Mouse (Mus musculus): Measurements from ENCODE around the gene Skor1. TPM values are rescaled to one million over a fixed set of nuclear protein-coding genes. Genes with fewer than 3 reads are reported as not detected.
A peak's percentile ranks its signal among the peaks of the same experiment; 100 is the strongest.

Gene Skor1
- polyA plus RNA-seq, 1 experiment from 2014 or later, result not detected

GRCm38 (mm10) chr9:63097204-63097603 is 51.6 kb downstream of the Skor1 start:
- Histone ChIP-seq H3K27ac (ENCODE audit: low read length) (no peak overlapping the region), H3K36me3 (ENCODE audit: control insufficient read depth, insufficient read depth, low read length) (no peaks in the 10 kb centered on the region), H3K4me1 (ENCODE audit: control insufficient read depth, insufficient read depth, low read length) (peaks cover 11% of the 10 kb centered on the region; the same call in 1 of the 2 replicates), H3K27me3 (ENCODE audit: control insufficient read depth, insufficient read depth, low read length) (no peaks in the 10 kb centered on the region), H3K4me2 (replicated peaks; ENCODE audit: low read depth, low read length) (no peak overlapping the region), H3K9ac (replicated peaks; ENCODE audit: low read depth, low read length) (no peak overlapping the region), H3K9me3 (ENCODE audit: control insufficient read depth, low read depth, low read length) (no peaks in the 10 kb centered on the region), H3K4me3 (ENCODE audit: low read depth, low read length) (no peak overlapping the region)
- WGBS, result 50% methylated on average over 1 of the region's 1 CpGs
- ATAC-seq (ENCODE audit: insufficient number of reproducible peaks, insufficient read depth, low FRiP score, low read depth), result no peak

- Histone ChIP-seq H3K4me3 (ENCODE audit: low read depth, low read length) (no peak overlapping the region), H3K27me3 (ENCODE audit: control insufficient read depth, insufficient read depth, low read length) (no peaks in the 10 kb centered on the region), H3K4me2 (replicated peaks; ENCODE audit: low read depth, low read length) (no peak overlapping the region), H3K4me1 (ENCODE audit: control insufficient read depth, insufficient read depth, low read length) (peaks cover 27% of the 10 kb centered on the region), H3K9ac (replicated peaks; ENCODE audit: low read depth, low read length) (no peak overlapping the region), H3K9me3 (ENCODE audit: control insufficient read depth, low read depth, low read length) (no peaks in the 10 kb centered on the region), H3K27ac (ENCODE audit: low read length) (no peak overlapping the region), H3K36me3 (ENCODE audit: control insufficient read depth, insufficient read depth, low read length) (no peaks in the 10 kb centered on the region)
- 88% methylated on average over 1 of the region's 1 CpGs for WGBS
- no peak for ATAC-seq (ENCODE audit: insufficient number of reproducible peaks, insufficient read depth, low FRiP score, low read depth)
Measured at GRCm38 (mm10) chr9:63094030-63094429, 54.7 kb downstream of the Skor1 start.

GRCm38 (mm10) chr9:63092567-63092966 is 56.2 kb downstream of the Skor1 start:
- no peaks in the 10 kb centered on the region for H3K36me3 ChIP-seq (ENCODE audit: control insufficient read depth, insufficient read depth, low read length)
- peak overlapping the region; percentile 19; the same call in 1 of the 2 replicates for H3K4me3 ChIP-seq (ENCODE audit: low read depth, low read length)
- peak overlapping the region; percentile 42 for H3K4me2 ChIP-seq (replicated peaks; ENCODE audit: low read depth, low read length)
- no peaks in the 10 kb centered on the region for H3K27me3 ChIP-seq (ENCODE audit: control insufficient read depth, insufficient read depth, low read length)
- H3K9ac ChIP-seq (replicated peaks; ENCODE audit: low read depth, low read length), result peak overlapping the region; percentile 21; the same call in 1 of the 2 replicates
- peaks cover 27% of the 10 kb centered on the region for H3K4me1 ChIP-seq (ENCODE audit: control insufficient read depth, insufficient read depth, low read length)
- peak overlapping the region; percentile 94 for H3K27ac ChIP-seq (ENCODE audit: low read length)
- no peak; the same call in 1 of the 2 replicates for ATAC-seq (ENCODE audit: insufficient number of reproducible peaks, insufficient read depth, low FRiP score, low read depth)
- 7% methylated on average over 6 of the region's 6 CpGs for WGBS
- no peaks in the 10 kb centered on the region for H3K9me3 ChIP-seq (ENCODE audit: control insufficient read depth, low read depth, low read length)

- Histone ChIP-seq H3K4me1 (ENCODE audit: control insufficient read depth, insufficient read depth, low read length) (peaks cover 27% of the 10 kb centered on the region), H3K36me3 (ENCODE audit: control insufficient read depth, insufficient read depth, low read length) (no peaks in the 10 kb centered on the region), H3K9ac (replicated peaks; ENCODE audit: low read depth, low read length) (no peak overlapping the region; the same call in 1 of the 2 replicates), H3K27me3 (ENCODE audit: control insufficient read depth, insufficient read depth, low read length) (no peaks in the 10 kb centered on the region), H3K9me3 (ENCODE audit: control insufficient read depth, low read depth, low read length) (no peaks in the 10 kb centered on the region), H3K4me3 (ENCODE audit: low read depth, low read length) (peak overlapping the region; percentile 19; the same call in 1 of the 2 replicates), H3K27ac (ENCODE audit: low read length) (peak overlapping the region; percentile 94), H3K4me2 (replicated peaks; ENCODE audit: low read depth, low read length) (peak overlapping the region; percentile 42)
- peak; percentile 85 for ATAC-seq (ENCODE audit: insufficient number of reproducible peaks, insufficient read depth, low FRiP score, low read depth)
- WGBS, result 0% methylated on average over 13 of the region's 13 CpGs
Measured at GRCm38 (mm10) chr9:63091971-63092528, 56.7 kb downstream of the Skor1 start.

- H3K4me1 ChIP-seq (ENCODE audit: control insufficient read depth, insufficient read depth, low read length), result peaks cover 27% of the 10 kb centered on the region
- H3K9me3 ChIP-seq (ENCODE audit: control insufficient read depth, low read depth, low read length), result no peaks in the 10 kb centered on the region
- peak overlapping the region; percentile 19; the same call in 1 of the 2 replicates for H3K4me3 ChIP-seq (ENCODE audit: low read depth, low read length)
- no peaks in the 10 kb centered on the region for H3K36me3 ChIP-seq (ENCODE audit: control insufficient read depth, insufficient read depth, low read length)
- ATAC-seq (ENCODE audit: insufficient number of reproducible peaks, insufficient read depth, low FRiP score, low read depth), result no peak
- H3K27me3 ChIP-seq (ENCODE audit: control insufficient read depth, insufficient read depth, low read length), result no peaks in the 10 kb centered on the region
- 14% methylated on average over 23 of the region's 23 CpGs for WGBS
- no peak overlapping the region; the same call in 1 of the 2 replicates for H3K9ac ChIP-seq (replicated peaks; ENCODE audit: low read depth, low read length)
- peak overlapping the region; percentile 42 for H3K4me2 ChIP-seq (replicated peaks; ENCODE audit: low read depth, low read length)
- peak overlapping the region; percentile 94 for H3K27ac ChIP-seq (ENCODE audit: low read length)
Measured at GRCm38 (mm10) chr9:63091101-63091921, 57.5 kb downstream of the Skor1 start.

- Histone ChIP-seq H3K27ac (ENCODE audit: low read length) (no peak overlapping the region), H3K36me3 (ENCODE audit: control insufficient read depth, insufficient read depth, low read length) (no peaks in the 10 kb centered on the region), H3K4me2 (replicated peaks; ENCODE audit: low read depth, low read length) (no peak overlapping the region), H3K9ac (replicated peaks; ENCODE audit: low read depth, low read length) (no peak overlapping the region), H3K27me3 (ENCODE audit: control insufficient read depth, insufficient read depth, low read length) (no peaks in the 10 kb centered on the region), H3K4me1 (ENCODE audit: control insufficient read depth, insufficient read depth, low read length) (peaks cover 27% of the 10 kb centered on the region), H3K9me3 (ENCODE audit: control insufficient read depth, low read depth, low read length) (no peaks in the 10 kb centered on the region), H3K4me3 (ENCODE audit: low read depth, low read length) (no peak overlapping the region)
- 89% methylated on average over 4 of the region's 4 CpGs for WGBS
- no peak for ATAC-seq (ENCODE audit: insufficient number of reproducible peaks, insufficient read depth, low FRiP score, low read depth)
Measured at GRCm38 (mm10) chr9:63089141-63089540, 59.6 kb downstream of the Skor1 start.

Other genes with a start within 250 kb of the Skor1 start
- 67.9 and 75.2 TPM in 2 replicates for gene Pias1, start 161.0 kb downstream of the Skor1 start, polyA plus RNA-seq (2014; fragmentation: Nextera tagmentation; extraction: Ambion mirVana)
- gene Map2k5, start 228.9 kb upstream of the Skor1 start, polyA plus RNA-seq (2014; fragmentation: Nextera tagmentation; extraction: Ambion mirVana), result 31.6 and 33.4 TPM in 2 replicates